Mouse (Mus musculus) c-Kit-negative CD71-positive TER-119-positive erythroid progenitor cells, embryonic 14.5 days (primary cell): ENCODE data around the gene 4921536K21Rik.

Experiments used
- DNase-seq: peaks from one replicate; pipeline ENCODE4 v3.0.0-alpha.2; 2013; ENCODE audit warnings: low read depth, low spot score

The 4921536K21Rik gene

GRCm38 (mm10) chr11:3894406-3895281 lies at the start of gene 4921536K21Rik, which contains the start of gene Dusp18:
Gene 4921536K21Rik, minus strand, starts transcription at chr11:3895098.
Gene Dusp18, plus strand, starts transcription at chr11:3895240.
- peak; percentile 61 for DNase-seq

DNA sequence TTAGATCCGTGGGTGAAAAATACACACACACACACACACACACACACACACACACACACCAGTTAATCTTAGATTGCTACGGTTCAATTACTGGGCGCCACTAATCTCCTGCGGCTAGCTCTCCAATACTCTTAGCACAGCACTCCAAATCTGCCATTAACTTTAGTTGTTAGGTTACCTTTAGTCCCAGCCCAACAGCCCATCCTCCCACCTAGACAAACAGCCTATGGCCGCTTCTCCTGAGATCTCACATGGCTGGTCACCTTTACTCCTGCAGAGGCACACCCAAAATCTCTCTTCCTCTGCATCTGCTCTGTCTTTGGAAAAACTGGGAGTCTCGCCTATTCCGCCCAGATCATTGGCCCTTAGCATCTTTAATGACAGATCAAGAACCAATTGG lies 46.5 kb upstream of the 4921536K21Rik start:
- no peak for DNase-seq

GRCm38 (mm10) chr11:3937321-3937874 lies 42.5 kb upstream of the 4921536K21Rik start:
- DNase-seq = no peak

DNA sequence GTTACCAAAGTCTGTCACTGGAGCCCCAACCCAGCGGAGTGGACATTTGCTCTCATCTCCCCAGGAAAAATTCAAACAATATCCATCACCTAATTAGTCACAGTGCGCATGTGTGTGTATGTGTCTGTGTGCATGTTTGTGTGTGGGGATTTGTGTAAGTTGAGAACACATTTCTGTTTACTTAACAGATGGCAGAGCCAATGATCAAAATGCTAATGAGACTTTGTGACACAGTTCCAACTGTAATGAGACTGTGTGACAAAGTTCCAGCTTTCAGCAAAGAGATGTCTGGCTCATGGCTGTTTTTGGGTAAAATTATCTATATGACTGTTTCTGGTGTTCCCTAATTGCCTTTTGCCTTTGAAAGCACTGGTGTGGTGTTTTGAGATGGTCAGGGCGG lies 41.4 kb upstream of the 4921536K21Rik start:
- DNase-seq = no peak

GRCm38 (mm10) chr11:3935135-3935534 lies 40.2 kb upstream of the 4921536K21Rik start:
- no peak for DNase-seq

GRCm38 (mm10) chr11:3933756-3934285 lies 38.9 kb upstream of the 4921536K21Rik start:
- DNase-seq = no peak

DNA sequence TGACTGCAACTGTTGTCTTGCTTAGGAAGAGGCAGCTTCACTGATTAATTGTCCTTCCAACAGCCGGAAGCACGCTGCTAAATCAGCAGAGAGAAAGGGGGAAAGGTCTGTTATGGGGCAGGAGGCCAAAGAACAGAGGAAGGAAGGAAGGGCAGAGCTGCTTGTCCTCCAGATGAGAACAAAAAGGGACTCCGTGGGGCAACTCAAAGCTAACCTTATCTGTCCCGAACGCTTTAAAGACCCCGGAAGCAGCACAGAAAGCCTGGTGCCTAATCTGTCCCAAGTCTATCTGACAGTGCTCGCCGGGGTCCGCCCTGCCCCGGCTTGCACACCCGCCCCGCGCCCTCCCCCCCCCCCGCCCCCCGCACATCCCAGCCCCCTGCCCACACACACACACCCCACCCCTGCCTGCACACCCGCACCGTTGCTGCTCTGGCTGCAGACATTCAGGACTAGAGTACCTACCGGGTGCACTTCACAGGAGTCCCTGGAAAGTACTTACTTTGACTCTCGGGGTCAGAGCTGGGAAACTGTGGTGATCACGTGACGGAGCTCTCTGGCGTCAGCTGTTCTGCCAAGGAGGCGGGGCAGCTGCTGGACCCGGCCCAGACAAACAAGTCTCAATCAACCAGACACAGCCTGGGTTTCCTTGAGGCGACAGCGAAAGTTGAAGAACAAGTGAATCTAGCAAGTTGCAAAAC lies 36.8 kb upstream of the 4921536K21Rik start, which contains the start of gene Tcn2:
Gene Tcn2 (minus strand): TSS at position 649 of the 701 bp plus-strand sequence.
- DNase-seq = no peak

- no peak for DNase-seq
Observed at GRCm38 (mm10) chr11:3930931-3931330, 36.0 kb upstream of the 4921536K21Rik start.

- no peak for DNase-seq
Observed at GRCm38 (mm10) chr11:3930019-3930418, 35.1 kb upstream of the 4921536K21Rik start.

DNA sequence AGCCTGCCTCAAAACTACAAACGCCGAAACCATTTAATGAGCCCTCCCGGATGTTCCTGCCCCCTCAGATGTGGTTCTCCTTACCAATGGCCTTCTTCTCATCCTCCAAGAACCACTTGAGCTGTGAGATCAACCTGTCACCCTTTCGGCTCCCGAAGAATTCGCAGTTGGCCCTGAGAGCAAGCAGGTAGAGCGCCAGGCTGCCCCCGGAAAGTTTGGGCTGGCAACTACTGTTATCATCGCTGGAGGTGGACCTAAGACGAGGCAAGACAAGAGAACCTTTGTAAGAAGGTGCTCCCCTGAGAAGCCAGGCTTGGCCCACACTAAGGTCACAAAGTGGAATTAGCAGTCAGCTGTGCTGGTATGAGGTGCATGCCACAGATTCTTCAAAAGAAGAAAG lies 31.0 kb upstream of the 4921536K21Rik start:
- DNase-seq = no peak

DNA sequence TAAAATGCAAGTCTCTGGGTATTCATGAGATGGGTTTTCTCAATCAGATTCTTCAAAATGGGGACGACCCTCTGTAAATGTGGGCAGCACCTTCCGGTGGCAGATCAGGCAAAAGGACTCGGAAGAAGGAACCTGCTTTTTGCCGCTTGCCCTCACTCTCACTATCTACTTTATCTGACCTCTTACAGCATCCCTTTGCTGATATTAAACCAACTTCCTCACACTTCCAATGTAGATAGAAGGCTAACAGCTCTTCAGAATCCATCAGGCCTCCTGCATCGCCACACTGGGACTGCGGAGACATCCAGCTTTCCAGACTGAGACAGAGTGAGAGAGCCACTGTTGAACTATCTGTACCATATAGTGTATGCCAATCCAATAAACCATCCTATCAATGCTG lies 27.8 kb upstream of the 4921536K21Rik start:
- DNase-seq = no peak

- no peak for DNase-seq
Observed at GRCm38 (mm10) chr11:3922115-3922514, 27.2 kb upstream of the 4921536K21Rik start.

- no peak for DNase-seq
Observed at GRCm38 (mm10) chr11:3921281-3921850, 26.5 kb upstream of the 4921536K21Rik start.

DNA sequence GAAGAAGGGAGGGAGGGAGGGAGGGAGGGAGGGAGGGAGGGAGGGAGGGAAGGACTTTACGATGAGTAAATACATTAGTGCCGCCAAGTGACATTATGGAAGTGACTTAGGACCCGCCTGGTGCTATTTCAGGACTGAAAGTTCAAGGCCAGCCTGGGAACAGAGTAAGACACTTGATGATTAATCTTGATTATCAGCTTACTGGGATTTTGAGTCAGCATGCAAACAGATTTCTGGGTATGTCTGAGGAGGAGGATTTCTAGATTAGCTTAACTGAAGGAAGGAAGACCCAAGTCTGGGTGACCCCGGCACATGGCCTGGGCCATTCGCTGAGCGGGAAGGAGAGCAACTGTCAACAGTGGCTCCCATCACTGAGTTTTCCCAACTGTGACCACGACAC lies 25.6 kb upstream of the 4921536K21Rik start:
- no peak for DNase-seq

DNA sequence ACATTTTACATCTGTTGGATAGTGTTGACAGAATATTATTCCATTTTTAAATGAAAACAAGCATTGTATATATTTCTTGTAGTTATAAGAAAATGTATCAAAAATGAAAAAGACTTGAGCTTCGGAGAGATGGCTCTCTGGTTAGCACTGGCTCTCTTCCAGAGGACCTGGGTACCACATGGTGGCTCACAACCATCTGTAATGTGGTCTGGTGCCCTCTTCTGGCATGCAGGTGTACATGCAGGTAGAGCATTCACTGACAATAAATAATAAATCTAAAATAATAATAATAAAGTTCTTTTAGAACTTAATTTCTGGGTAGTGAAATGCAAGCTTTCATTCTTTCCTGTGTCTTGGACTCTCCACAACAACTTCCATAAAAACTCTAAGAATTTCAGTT lies 23.8 kb upstream of the 4921536K21Rik start:
- DNase-seq = no peak

DNA sequence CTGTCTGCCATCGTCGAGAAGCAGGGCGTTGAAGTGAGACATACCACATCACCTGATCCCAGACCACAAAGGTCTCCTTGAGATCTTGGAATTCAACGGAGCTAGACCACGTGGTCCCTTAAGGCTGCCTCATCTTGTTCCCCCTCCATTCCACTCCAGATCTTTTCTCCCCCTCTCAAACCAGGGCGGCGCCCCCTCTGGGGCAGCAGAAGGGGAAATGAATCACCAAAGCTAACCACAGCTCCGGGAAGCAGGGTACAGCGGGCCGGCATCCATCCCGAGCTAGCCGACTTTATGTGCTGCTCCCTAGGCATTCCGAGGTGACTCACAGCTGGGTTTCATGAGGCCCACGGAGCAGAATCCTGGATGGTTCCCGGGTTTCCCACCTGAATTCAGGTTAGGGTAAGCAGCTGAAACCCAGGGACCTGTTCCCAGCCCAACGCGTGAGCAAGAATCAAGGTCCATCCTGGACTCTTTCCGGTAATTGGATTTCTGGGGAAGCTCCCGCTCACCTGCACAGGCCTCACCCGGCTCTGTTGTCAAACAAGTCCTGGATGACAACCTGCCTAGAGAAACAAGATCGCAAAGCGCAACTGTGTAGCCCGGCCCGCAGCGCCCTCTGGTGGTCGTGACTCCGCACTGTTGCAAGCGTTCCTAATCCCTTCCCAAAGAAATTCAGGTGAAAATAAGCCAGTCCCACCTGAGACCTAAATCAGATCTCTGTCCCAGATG lies 19.4 kb upstream of the 4921536K21Rik start, which contains the start of gene Slc35e4:
Gene Slc35e4 (minus strand): TSS at position 556 of the 732 bp plus-strand sequence.
- DNase-seq = peak; percentile 29

DNA sequence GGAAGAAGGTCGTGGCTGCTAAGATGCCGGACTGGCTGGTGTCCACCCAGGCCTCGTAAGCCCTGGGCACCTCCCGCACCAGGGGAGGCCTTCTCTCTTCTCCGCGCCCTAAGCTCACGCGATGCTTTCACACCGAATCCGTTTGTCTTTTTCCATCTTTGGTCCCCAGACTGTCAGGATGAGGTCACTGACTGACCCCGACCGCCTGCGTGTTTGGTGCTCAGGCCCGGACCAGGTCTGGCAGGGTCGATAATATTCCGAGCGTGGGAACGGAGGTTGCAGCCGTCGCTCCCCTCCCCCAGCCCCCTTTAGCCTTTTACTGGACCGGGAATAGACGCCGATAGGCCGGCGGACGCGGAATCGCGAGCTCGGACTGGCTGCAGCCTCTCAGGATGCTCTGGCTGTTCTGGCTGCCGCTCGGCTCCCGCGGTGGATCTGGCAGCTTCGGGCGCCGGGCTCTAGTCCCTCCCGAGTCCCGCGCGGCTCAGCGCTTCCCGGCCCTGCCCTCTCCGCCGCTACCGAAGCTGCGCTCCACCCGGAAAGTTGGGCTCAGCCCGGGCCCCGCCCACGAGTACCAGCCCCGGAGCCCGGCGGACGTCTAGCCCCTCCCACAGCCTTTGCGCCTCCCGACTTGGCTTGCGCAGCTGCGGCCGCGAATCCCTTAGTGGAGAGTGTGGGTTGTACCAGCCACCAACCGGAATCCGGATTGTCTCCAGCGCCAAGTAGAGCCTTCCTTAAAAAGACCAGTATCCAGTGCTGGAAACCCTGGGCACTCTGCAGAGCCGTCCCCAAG lies 18.6 kb upstream of the 4921536K21Rik start:
- peak; percentile 25 for DNase-seq

DNA sequence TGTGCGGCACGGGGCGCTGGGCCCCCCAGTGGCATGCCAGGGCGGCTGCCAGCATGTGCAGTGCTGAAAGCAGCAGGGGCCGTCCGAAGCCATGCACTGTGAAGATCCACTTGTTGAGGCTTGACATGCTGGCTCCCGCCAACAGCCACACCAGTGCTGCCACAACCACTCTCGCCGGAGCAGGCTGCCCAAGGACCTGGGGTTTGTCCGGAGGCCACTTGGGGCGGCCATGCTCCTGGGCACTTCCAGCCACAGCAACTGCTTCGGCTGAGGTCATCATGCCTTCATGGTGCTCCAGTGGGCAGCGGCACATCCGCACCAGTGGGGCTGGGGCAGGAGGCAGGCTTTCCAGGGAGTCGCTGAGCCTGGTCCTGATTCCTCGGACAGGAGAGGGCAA lies 18.0 kb upstream of the 4921536K21Rik start:
- DNase-seq = no peak

DNA sequence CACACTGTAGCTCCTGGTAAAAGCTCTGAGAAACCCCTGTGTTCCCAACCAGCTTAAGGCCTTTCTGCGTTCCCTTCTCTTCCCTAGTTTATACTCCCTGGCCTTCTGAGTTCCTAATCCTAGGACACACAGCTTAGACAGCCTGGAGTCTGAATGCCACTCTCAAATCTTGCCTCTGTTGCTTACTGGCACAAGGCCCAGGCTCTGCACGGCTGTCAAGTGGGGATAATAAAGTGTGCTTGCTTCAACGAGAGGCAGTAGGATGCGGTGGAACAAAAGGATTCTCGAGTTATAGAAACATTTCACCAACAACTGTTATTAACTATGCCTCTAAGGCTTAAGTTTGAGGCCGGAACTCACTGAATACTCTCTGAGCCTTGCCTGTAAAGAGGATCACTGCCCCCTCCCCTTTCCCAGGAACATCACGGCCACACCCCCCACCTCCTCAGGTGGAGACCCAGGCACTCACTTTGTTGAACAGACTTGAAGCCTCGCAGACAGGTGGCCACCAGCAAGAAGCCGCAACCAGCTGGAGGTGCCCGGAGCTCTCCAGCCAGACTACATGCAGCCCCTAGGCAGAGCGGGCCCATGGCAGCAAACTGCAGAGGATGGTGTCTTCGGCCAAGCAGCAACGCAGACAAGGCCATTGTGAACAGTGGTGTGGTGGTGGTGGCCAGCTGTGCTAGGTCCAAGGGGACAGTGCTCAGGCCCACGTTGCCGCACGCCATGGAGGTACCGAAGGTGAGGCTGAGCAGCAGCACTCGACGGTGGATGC lies 17.4 kb upstream of the 4921536K21Rik start:
- DNase-seq = no peak
